Mouse (Mus musculus): ENCODE data around the gene Prrx2. TPM values are rescaled to one million over a fixed set of nuclear protein-coding genes. Genes with fewer than 3 reads are reported as not detected.

The Prrx2 gene
- polyA plus RNA-seq, 1 experiment from 2014 or later: 47.0 TPM

DNA sequence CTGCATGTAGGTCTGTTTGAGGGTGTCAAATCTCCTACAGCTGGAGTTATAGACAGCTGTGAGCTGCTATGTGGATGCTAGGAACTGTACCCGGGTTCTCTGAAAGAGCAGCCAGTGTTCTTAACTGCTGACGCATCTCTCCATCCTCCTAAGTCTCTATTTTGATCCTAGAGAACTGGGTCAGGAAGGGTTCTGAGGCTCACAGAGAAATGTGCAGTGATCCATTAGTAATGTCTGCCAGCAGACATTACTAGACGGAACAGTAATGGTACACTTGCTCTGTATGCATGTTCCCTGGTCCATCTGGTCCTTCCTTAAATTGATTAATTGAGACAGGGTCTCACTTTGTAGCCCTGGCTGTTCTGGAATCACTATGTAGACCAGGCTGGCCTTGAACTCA is 35.3 kb upstream of the Prrx2 start:
- H3K4me2 ChIP-seq (ENCODE audit: low read length): no peak overlapping the region
- H3K9ac ChIP-seq (ENCODE audit: low read length): no peak overlapping the region
- no peak for ATAC-seq (ENCODE audit: insufficient number of reproducible peaks, insufficient read depth, low FRiP score, low read depth)
- WGBS: 85% methylated on average over 3 of the region's 3 CpGs
- H3K36me3 ChIP-seq (ENCODE audit: control insufficient read depth, insufficient read depth, low read length): no peaks in the 10 kb centered on the region
- no peak overlapping the region for H3K4me3 ChIP-seq (ENCODE audit: control insufficient read depth in 1 of 2, insufficient read depth in 1 of 2, low read depth in 1 of 2, low read length in 2 of 2)
- H3K27ac ChIP-seq (replicated peaks in 1 of 2; ENCODE audit: control insufficient read depth in 1 of 2, insufficient read depth in 1 of 2, low read depth in 2 of 2, low read length in 2 of 2): no peak overlapping the region
- peaks cover 11 to 16% of the 10 kb centered on the region in 2 experiments for H3K4me1 ChIP-seq (ENCODE audit: control insufficient read depth in 2 of 2, insufficient read depth in 2 of 2, low read length in 2 of 2)
- no peaks in the 10 kb centered on the region for H3K9me3 ChIP-seq (ENCODE audit: control insufficient read depth, low read length)
- H3K27me3 ChIP-seq (ENCODE audit: control insufficient read depth, insufficient read depth, low read length): peaks cover 34% of the 10 kb centered on the region

DNA sequence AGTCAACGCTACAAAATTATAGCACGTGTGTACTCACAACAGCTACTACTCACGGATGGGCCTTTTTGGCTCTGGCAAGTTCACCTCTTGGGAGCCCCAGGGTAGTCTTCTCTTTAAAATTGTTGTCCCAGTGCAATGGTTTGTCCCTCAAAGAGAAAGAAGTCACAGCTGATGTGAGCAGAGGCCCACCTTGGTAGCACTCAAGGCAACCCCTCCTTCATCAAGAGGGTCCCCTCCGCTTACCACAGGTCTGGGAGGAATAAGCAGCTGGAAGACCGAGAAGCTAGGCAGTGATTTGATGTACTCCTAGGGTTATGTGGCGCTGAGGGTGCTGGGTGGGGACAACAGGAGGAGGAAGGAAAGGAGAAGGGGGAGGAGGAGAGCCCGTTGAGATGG is 34.1 kb upstream of the Prrx2 start:
- Histone ChIP-seq H3K27ac (replicated peaks in 1 of 2; ENCODE audit: control insufficient read depth in 1 of 2, insufficient read depth in 1 of 2, low read depth in 2 of 2, low read length in 2 of 2) (no peak overlapping the region), H3K4me1 (ENCODE audit: control insufficient read depth in 2 of 2, insufficient read depth in 2 of 2, low read length in 2 of 2) (peaks cover 11 to 16% of the 10 kb centered on the region in 2 experiments), H3K27me3 (ENCODE audit: control insufficient read depth, insufficient read depth, low read length) (peaks cover 34% of the 10 kb centered on the region), H3K4me2 (ENCODE audit: low read length) (peak overlapping the region; percentile 94), H3K36me3 (ENCODE audit: control insufficient read depth, insufficient read depth, low read length) (no peaks in the 10 kb centered on the region), H3K9ac (ENCODE audit: low read length) (0 out of 2 replicates have a peak overlapping the region, but pooled peaks have one; percentile 67), H3K4me3 (ENCODE audit: control insufficient read depth in 1 of 2, insufficient read depth in 1 of 2, low read depth in 1 of 2, low read length in 2 of 2) (peak overlapping the region in 1 of 2 experiments; percentile 50; a peak in 3 of 4 replicates), H3K9me3 (ENCODE audit: control insufficient read depth, low read length) (no peaks in the 10 kb centered on the region)
- no peak for ATAC-seq (ENCODE audit: insufficient number of reproducible peaks, insufficient read depth, low FRiP score, low read depth)
- 41% methylated on average over 7 of the region's 7 CpGs for WGBS

DNA sequence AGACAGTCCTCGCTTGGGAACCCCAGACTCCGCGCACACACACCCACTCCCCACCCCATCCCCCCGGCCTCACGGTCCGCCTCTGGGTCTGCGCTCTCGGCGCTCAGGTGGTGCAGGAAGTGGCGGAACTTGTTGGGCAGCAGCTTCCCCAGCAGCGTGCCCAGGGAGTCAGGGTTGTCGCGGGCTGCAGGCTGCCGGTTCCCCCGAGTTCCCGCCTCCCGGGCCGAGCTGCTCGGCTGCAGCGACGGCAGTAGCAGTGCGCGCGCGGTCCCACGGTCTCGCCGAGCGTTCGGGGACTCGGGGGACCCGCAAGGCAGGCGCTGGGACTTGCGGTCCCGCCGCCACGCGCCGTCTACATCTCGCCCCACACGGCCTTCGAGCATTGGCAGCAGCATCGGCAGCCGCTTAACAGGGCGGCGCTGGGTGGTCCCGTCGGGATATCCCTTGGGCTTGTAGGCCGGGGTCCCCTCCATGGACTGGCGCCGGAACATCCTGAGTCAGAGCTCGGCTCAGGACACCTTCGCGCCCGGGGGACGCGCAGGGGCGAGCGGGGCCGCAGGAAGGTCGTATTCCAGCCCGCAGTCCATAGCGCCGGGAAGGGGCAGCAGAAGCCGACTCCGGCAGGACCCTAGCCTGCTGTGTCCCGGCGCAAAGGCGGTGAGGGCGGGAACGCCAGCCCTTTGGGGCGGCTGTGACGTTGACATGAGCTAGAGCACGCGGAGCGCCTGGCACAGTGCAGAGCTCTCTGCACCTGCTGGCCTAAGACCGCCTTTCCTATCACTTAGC is 33.5 kb upstream of the Prrx2 start:
- H3K9ac ChIP-seq (ENCODE audit: low read length): peak overlapping the region; percentile 67
- peak overlapping the region; percentile 43 to 50 for H3K4me3 ChIP-seq (ENCODE audit: control insufficient read depth in 1 of 2, insufficient read depth in 1 of 2, low read depth in 1 of 2, low read length in 2 of 2)
- peaks cover 8 to 12% of the 10 kb centered on the region in 2 experiments for H3K4me1 ChIP-seq (ENCODE audit: control insufficient read depth in 2 of 2, insufficient read depth in 2 of 2, low read length in 2 of 2)
- no peak overlapping the region for H3K27ac ChIP-seq (replicated peaks in 1 of 2; ENCODE audit: control insufficient read depth in 1 of 2, insufficient read depth in 1 of 2, low read depth in 2 of 2, low read length in 2 of 2)
- H3K27me3 ChIP-seq (ENCODE audit: control insufficient read depth, insufficient read depth, low read length): peaks cover 34% of the 10 kb centered on the region
- H3K9me3 ChIP-seq (ENCODE audit: control insufficient read depth, low read length): no peaks in the 10 kb centered on the region
- WGBS: under 1% methylated on average over 73 of the region's 77 CpGs
- H3K4me2 ChIP-seq (ENCODE audit: low read length): peak overlapping the region; percentile 94
- H3K36me3 ChIP-seq (ENCODE audit: control insufficient read depth, insufficient read depth, low read length): no peaks in the 10 kb centered on the region
- peak; percentile 39 for ATAC-seq (ENCODE audit: insufficient number of reproducible peaks, insufficient read depth, low FRiP score, low read depth)

DNA sequence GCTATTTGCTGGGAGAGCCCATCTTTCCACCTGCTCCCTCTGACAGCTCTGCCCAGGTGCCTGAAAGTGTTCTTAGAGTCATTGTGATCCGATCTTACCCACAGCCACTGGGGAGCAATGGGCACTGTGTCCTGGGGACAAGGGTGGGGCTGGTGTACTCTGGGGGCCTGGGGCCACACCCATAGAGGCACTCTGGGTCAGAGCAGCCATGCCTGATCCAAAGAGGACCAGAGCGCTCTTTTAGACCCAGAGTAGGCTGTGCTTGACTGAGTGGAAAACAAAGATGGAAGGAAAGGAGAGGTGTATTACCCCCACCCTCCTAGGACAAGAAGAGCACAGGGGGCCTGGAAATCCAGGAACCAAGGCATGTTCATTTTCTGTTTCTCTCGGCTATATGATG is 31.2 kb upstream of the Prrx2 start, which contains the start of gene 1700001O22Rik:
TSS of gene 1700001O22Rik (minus strand) at position 58 of the 400 bp plus-strand sequence.
- no peak for ATAC-seq (ENCODE audit: insufficient number of reproducible peaks, insufficient read depth, low FRiP score, low read depth)
- Histone ChIP-seq H3K9me3 (ENCODE audit: control insufficient read depth, low read length) (no peaks in the 10 kb centered on the region), H3K9ac (ENCODE audit: low read length) (no peak within 1 kb of the TSS), H3K27ac (replicated peaks in 1 of 2; ENCODE audit: control insufficient read depth in 1 of 2, insufficient read depth in 1 of 2, low read depth in 2 of 2, low read length in 2 of 2) (no peak within 1 kb of the TSS), H3K36me3 (ENCODE audit: control insufficient read depth, insufficient read depth, low read length) (no peaks in the 10 kb centered on the region), H3K4me1 (ENCODE audit: control insufficient read depth in 2 of 2, insufficient read depth in 2 of 2, low read length in 2 of 2) (peaks cover 9% of the 10 kb centered on the region in 2 experiments), H3K4me2 (ENCODE audit: low read length) (no peak within 1 kb of the TSS), H3K27me3 (ENCODE audit: control insufficient read depth, insufficient read depth, low read length) (peaks cover 30% of the 10 kb centered on the region), H3K4me3 (ENCODE audit: control insufficient read depth in 1 of 2, insufficient read depth in 1 of 2, low read depth in 1 of 2, low read length in 2 of 2) (no peak within 1 kb of the TSS)
- WGBS: 80% methylated on average over 3 of the region's 3 CpGs

DNA sequence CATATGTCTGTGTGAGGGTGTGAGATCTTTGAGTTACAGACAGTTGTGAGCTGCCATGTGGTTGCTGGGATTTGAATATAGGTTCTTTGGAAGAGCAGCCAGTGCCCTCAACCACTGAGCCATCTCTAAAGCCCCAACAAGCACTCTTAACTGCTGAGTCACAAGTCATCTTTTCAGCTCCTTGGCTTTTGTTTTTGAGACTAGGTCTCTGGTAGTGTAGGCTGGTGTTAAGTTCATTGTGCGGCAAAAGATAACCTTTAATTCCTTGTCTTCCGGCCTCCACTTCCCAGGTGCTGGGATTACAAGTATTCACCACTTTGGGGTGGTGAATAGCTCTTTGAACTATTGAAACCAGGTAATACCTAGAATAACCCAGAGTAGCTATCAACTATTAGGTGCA is 28.8 kb upstream of the Prrx2 start:
- Histone ChIP-seq H3K36me3 (ENCODE audit: control insufficient read depth, insufficient read depth, low read length) (no peaks in the 10 kb centered on the region), H3K27ac (replicated peaks in 1 of 2; ENCODE audit: control insufficient read depth in 1 of 2, insufficient read depth in 1 of 2, low read depth in 2 of 2, low read length in 2 of 2) (no peak overlapping the region), H3K4me1 (ENCODE audit: control insufficient read depth in 2 of 2, insufficient read depth in 2 of 2, low read length in 2 of 2) (peaks cover 12 to 24% of the 10 kb centered on the region in 2 experiments), H3K9ac (ENCODE audit: low read length) (no peak overlapping the region), H3K4me2 (ENCODE audit: low read length) (no peak overlapping the region), H3K27me3 (ENCODE audit: control insufficient read depth, insufficient read depth, low read length) (peaks cover 10% of the 10 kb centered on the region), H3K9me3 (ENCODE audit: control insufficient read depth, low read length) (no peaks in the 10 kb centered on the region), H3K4me3 (ENCODE audit: control insufficient read depth in 1 of 2, insufficient read depth in 1 of 2, low read depth in 1 of 2, low read length in 2 of 2) (no peak overlapping the region)
- ATAC-seq (ENCODE audit: insufficient number of reproducible peaks, insufficient read depth, low FRiP score, low read depth): no peak
- WGBS: 83% methylated on average over 2 of the region's 2 CpGs

DNA sequence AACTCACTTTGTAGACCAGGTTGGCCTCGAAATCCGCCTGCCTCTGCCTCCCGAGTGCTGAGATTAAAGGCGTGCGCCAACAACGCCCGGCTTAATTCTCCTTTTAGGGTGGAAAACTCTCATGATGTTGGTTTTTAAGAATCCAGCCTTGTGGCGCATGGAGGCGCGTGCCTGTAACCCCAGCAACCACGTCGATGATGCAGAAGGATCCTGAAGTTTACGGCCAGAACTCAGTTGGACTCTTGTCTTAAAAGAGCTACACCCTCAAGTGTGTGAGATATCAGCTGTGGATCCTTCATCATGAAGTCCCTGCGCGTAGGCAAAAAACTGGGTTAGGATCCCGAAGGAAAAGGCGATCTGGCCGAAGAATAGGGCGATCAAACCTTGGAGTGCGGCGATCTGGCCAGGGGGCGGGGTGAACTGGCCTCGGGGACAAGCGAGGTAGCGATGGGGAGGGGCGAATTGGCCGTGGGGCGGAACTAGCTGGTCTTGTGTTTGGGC is 27.6 kb upstream of the Prrx2 start:
- H3K4me3 ChIP-seq (ENCODE audit: control insufficient read depth in 1 of 2, insufficient read depth in 1 of 2, low read depth in 1 of 2, low read length in 2 of 2): peak overlapping the region; percentile 65 to 72
- WGBS: 8% methylated on average over 28 of the region's 28 CpGs
- peak overlapping the region; percentile 88 for H3K4me2 ChIP-seq (ENCODE audit: low read length)
- no peaks in the 10 kb centered on the region for H3K9me3 ChIP-seq (ENCODE audit: control insufficient read depth, low read length)
- H3K36me3 ChIP-seq (ENCODE audit: control insufficient read depth, insufficient read depth, low read length): 0 out of 2 replicates have a peak, but pooled peaks cover 3% of the 10 kb centered on the region
- H3K27ac ChIP-seq (replicated peaks in 1 of 2; ENCODE audit: control insufficient read depth in 1 of 2, insufficient read depth in 1 of 2, low read depth in 2 of 2, low read length in 2 of 2): peak overlapping the region; percentile 75 to 79; a peak in 3 of 4 replicates
- H3K27me3 ChIP-seq (ENCODE audit: control insufficient read depth, insufficient read depth, low read length): peaks cover 5% of the 10 kb centered on the region
- ATAC-seq (ENCODE audit: insufficient number of reproducible peaks, insufficient read depth, low FRiP score, low read depth): no peak
- H3K9ac ChIP-seq (ENCODE audit: low read length): peak overlapping the region; percentile 76
- H3K4me1 ChIP-seq (ENCODE audit: control insufficient read depth in 2 of 2, insufficient read depth in 2 of 2, low read length in 2 of 2): peaks cover 10 to 18% of the 10 kb centered on the region in 2 experiments

DNA sequence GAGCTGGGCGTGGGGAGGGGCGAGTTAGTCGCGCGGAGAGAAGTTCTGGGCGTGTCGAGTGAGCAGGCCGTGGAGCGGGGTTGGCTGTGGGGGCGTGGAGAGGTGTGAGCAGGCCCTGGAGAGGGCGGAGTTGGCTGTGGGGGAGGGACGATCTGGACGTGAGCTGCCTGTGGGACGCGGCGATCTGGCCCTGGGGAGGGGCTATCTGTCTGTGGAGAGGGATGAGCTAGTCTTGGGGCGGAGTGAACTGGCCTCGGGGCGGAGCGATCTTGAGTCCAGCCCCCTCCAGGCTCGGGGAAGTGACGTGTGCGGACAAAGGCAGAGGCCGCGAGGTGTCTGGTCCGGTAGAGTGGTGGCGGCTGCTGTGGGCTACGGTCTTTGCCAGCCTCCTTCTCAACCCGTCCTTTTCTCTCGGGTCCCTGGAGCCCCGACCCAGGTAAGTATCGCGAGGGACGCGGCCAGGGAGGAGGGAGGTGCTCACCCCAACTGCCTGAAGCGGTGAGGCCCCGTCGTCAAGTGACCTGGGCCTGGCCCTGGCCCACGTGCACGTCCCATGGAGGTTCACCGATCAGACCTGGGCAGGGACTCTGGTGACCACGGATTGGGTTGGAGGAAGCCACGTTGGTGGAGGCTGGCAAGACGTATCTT is 27.0 kb upstream of the Prrx2 start, which contains the start of gene Ntmt1:
TSS of gene Ntmt1 (plus strand) at position 179 of the 648 bp plus-strand sequence.
- peaks cover 10 to 18% of the 10 kb centered on the region in 2 experiments for H3K4me1 ChIP-seq (ENCODE audit: control insufficient read depth in 2 of 2, insufficient read depth in 2 of 2, low read length in 2 of 2)
- H3K27me3 ChIP-seq (ENCODE audit: control insufficient read depth, insufficient read depth, low read length): no peaks in the 10 kb centered on the region; the same call in 1 of the 2 replicates
- H3K27ac ChIP-seq (replicated peaks in 1 of 2; ENCODE audit: control insufficient read depth in 1 of 2, insufficient read depth in 1 of 2, low read depth in 2 of 2, low read length in 2 of 2): peak within 1 kb of the TSS; percentile 87 to 89
- no peaks in the 10 kb centered on the region for H3K9me3 ChIP-seq (ENCODE audit: control insufficient read depth, low read length)
- peaks cover 8% of the 10 kb centered on the region for H3K36me3 ChIP-seq (ENCODE audit: control insufficient read depth, insufficient read depth, low read length)
- WGBS: under 1% methylated on average over 43 of the region's 44 CpGs
- peak within 1 kb of the TSS; percentile 89 for H3K9ac ChIP-seq (ENCODE audit: low read length)
- ATAC-seq (ENCODE audit: insufficient number of reproducible peaks, insufficient read depth, low FRiP score, low read depth): peak; percentile 99
- H3K4me2 ChIP-seq (ENCODE audit: low read length): peak within 1 kb of the TSS; percentile 88
- peak within 1 kb of the TSS; percentile 65 to 72 for H3K4me3 ChIP-seq (ENCODE audit: control insufficient read depth in 1 of 2, insufficient read depth in 1 of 2, low read depth in 1 of 2, low read length in 2 of 2)
